Mouse (Mus musculus): ENCODE data around the gene Vmn1r218. TPM values are rescaled to one million over a fixed set of nuclear protein-coding genes. Genes with fewer than 3 reads are reported as not detected.

The Vmn1r218 gene
- polyA plus RNA-seq, 1 experiment from 2014 or later, result not detected

Other genes with a start within 250 kb of the Vmn1r218 start
- gene Vmn1r212, start 248.9 kb upstream of the Vmn1r218 start, polyA plus RNA-seq (2015; fragmentation: Nextera tagmentation; extraction: Ambion mirVana), result not detected in 2 replicates
- gene Vmn1r213, start 125.5 kb upstream of the Vmn1r218 start, polyA plus RNA-seq (2015; fragmentation: Nextera tagmentation; extraction: Ambion mirVana), result not detected in 2 replicates
- not detected in 2 replicates for gene Vmn1r214, start 102.7 kb upstream of the Vmn1r218 start, polyA plus RNA-seq (2015; fragmentation: Nextera tagmentation; extraction: Ambion mirVana)
- not detected in 2 replicates for gene Vmn1r215, start 65.1 kb upstream of the Vmn1r218 start, polyA plus RNA-seq (2015; fragmentation: Nextera tagmentation; extraction: Ambion mirVana)
- not detected in 2 replicates for gene Vmn1r217, start 14.9 kb upstream of the Vmn1r218 start, polyA plus RNA-seq (2015; fragmentation: Nextera tagmentation; extraction: Ambion mirVana)
- not detected in 2 replicates for gene Vmn1r219, start 26.2 kb downstream of the Vmn1r218 start, polyA plus RNA-seq (2015; fragmentation: Nextera tagmentation; extraction: Ambion mirVana)
- gene Vmn1r220, start 54.8 kb downstream of the Vmn1r218 start, polyA plus RNA-seq (2015; fragmentation: Nextera tagmentation; extraction: Ambion mirVana), result not detected in 2 replicates
- not detected in 2 replicates for gene Vmn1r221, start 81.0 kb downstream of the Vmn1r218 start, polyA plus RNA-seq (2015; fragmentation: Nextera tagmentation; extraction: Ambion mirVana)
- not detected in 2 replicates for gene Vmn1r222, start 102.8 kb downstream of the Vmn1r218 start, polyA plus RNA-seq (2015; fragmentation: Nextera tagmentation; extraction: Ambion mirVana)
- gene Vmn1r223, start 114.0 kb downstream of the Vmn1r218 start, polyA plus RNA-seq (2015; fragmentation: Nextera tagmentation; extraction: Ambion mirVana), result not detected in 2 replicates
- gene Zfp322a, start 236.1 kb downstream of the Vmn1r218 start, polyA plus RNA-seq (2015; fragmentation: Nextera tagmentation; extraction: Ambion mirVana), result 56.0 and 56.3 TPM in 2 replicates

Data from lung, embryonic 16.5 days (tissue).